ENCODE assay signal across 27 mouse cellular contexts in genomic region chr4:131803846-131804245, GRCm38 (mm10). TPM values are rescaled to one million over a fixed set of nuclear protein-coding genes. Genes with fewer than 3 reads are reported as not detected.
DNase-seq lines count a peak whose midpoint lies in the region; ATAC-seq and TF ChIP-seq lines count a peak whose summit lies in the region.
"Had no signal": no experiment of that assay in that cellular context is flagged by ENCODE, and none has a peak within 500 bp of the region (broad histone marks: within the 10 kb centered on the region; RNA-seq: fewer than 3 reads in every experiment).

No protein-coding gene starts in this region.

- no peak overlapping the region; the same call in 1 of the 2 replicates for H3K9ac ChIP-seq in kidney, embryonic 16.5 days (replicated peaks; ENCODE audit: low read length)
- H3K9ac ChIP-seq in intestine, embryonic 15.5 days = no peak overlapping the region
- H3K9ac ChIP-seq: embryonic facial prominence, embryonic 12.5 days; embryonic facial prominence, embryonic 15.5 days; forebrain, embryonic 12.5 days; forebrain, embryonic 15.5 days; heart, embryonic 12.5 days; heart, embryonic 15.5 days; hindbrain, embryonic 13.5 days had no signal

- no peak for TF ChIP-seq CTCF in kidney, adult 2 months (conservative IDR thresholded peaks at IDR 0.05; ENCODE audit: insufficient read depth, insufficient read length, low read depth, low read length)

- no peaks in the 10 kb centered on the region for H3K9me3 ChIP-seq in kidney, embryonic 16.5 days (ENCODE audit: low read length)
- no peaks in the 10 kb centered on the region for H3K9me3 ChIP-seq in intestine, embryonic 15.5 days
- H3K9me3 ChIP-seq: embryonic facial prominence, embryonic 12.5 days; embryonic facial prominence, embryonic 15.5 days; forebrain, embryonic 12.5 days; forebrain, embryonic 15.5 days; heart, embryonic 12.5 days; heart, embryonic 15.5 days; hindbrain, embryonic 10.5 days; hindbrain, embryonic 13.5 days had no signal

- intact Hi-C loops in left cerebral cortex, postnatal 36 days (cut with DNase I) = no loop called here

- H3K4me2 ChIP-seq in kidney, embryonic 16.5 days (replicated peaks; ENCODE audit: low read depth, low read length) = no peak overlapping the region
- H3K4me2 ChIP-seq in intestine, embryonic 15.5 days (replicated peaks) = no peak overlapping the region
- H3K4me2 ChIP-seq: embryonic facial prominence, embryonic 12.5 days; embryonic facial prominence, embryonic 15.5 days; forebrain, embryonic 12.5 days; forebrain, embryonic 15.5 days; heart, embryonic 12.5 days; heart, embryonic 15.5 days; hindbrain, embryonic 13.5 days had no signal

- peak; percentile 21 for DNase-seq in kidney, adult 2 months
- DNase-seq in kidney, adult 9 months = no peak
- no peak for DNase-seq in kidney, adult 18-20 months
- DNase-seq in kidney, postnatal 36 days = peak; percentile 38 to 42
- no peak for DNase-seq in left cerebral cortex, postnatal 36 days (ENCODE audit: low spot score in 2 of 2)
- DNase-seq: adrenal gland, adult 8-10 months; adrenal gland, postnatal 25 days; cerebellum, adult 11-12 months; cerebellum, adult 8-10 months; cerebellum, postnatal 10 days; cerebellum, postnatal 36 days; gastrocnemius, postnatal 25 days; heart, adult 18-20 months; heart, postnatal 10 days; heart, postnatal 36 days had no signal

- no peaks in the 10 kb centered on the region for H3K36me3 ChIP-seq in kidney, adult 2 months (ENCODE audit: control insufficient read depth, insufficient read depth, low read length)
- H3K36me3 ChIP-seq in kidney, embryonic 16.5 days (ENCODE audit: insufficient read depth, low read length) = no peaks in the 10 kb centered on the region
- no peaks in the 10 kb centered on the region for H3K36me3 ChIP-seq in intestine, embryonic 15.5 days
- H3K36me3 ChIP-seq: forebrain, embryonic 15.5 days; heart, embryonic 12.5 days; heart, embryonic 15.5 days; hindbrain, embryonic 13.5 days had no signal

- H3K4me1 ChIP-seq in kidney, adult 2 months (ENCODE audit: control insufficient read depth, insufficient read depth, low read length) = no peaks in the 10 kb centered on the region
- peaks cover 14% of the 10 kb centered on the region for H3K4me1 ChIP-seq in kidney, embryonic 16.5 days (ENCODE audit: insufficient read depth, low read length)
- 0 out of 2 replicates have a peak, but pooled peaks cover 6% of the 10 kb centered on the region for H3K4me1 ChIP-seq in intestine, embryonic 15.5 days (replicated peaks)
- H3K4me1 ChIP-seq: forebrain, embryonic 15.5 days; heart, embryonic 12.5 days; heart, embryonic 15.5 days; hindbrain, embryonic 13.5 days had no signal

- 60% methylated on average over 9 of the region's 9 CpGs for WGBS in kidney, adult 2 months
- WGBS in kidney, embryonic 16.5 days = 44% methylated on average over 9 of the region's 9 CpGs
- 47% methylated on average over 9 of the region's 9 CpGs for WGBS in intestine, embryonic 15.5 days

- ATAC-seq in kidney, embryonic 16.5 days (ENCODE audit: low FRiP score, low TSS enrichment) = no peak
- ATAC-seq in erythroid progenitor cell, adult 5-6 weeks (replicated peaks; ENCODE audit: low FRiP score, poor library complexity, severe bottlenecking) = no peak
- no peak for ATAC-seq in intestine, embryonic 15.5 days
- ATAC-seq: activated CD4-positive, CD25-positive, alpha-beta regulatory T cell, adult 4 months had no signal

- TF ChIP-seq POLR2A in kidney, adult 2 months (IDR thresholded peaks at IDR 0.05; ENCODE audit: low read depth, low read length) = no peak

- H3K27me3 ChIP-seq in kidney, adult 2 months (replicated peaks; ENCODE audit: control insufficient read depth, insufficient read depth, low read length) = no peaks in the 10 kb centered on the region
- no peaks in the 10 kb centered on the region for H3K27me3 ChIP-seq in kidney, embryonic 16.5 days (ENCODE audit: insufficient read depth, low read length)
- H3K27me3 ChIP-seq in intestine, embryonic 15.5 days (replicated peaks) = no peaks in the 10 kb centered on the region
- H3K27me3 ChIP-seq: embryonic facial prominence, embryonic 12.5 days; embryonic facial prominence, embryonic 15.5 days; forebrain, embryonic 12.5 days; forebrain, embryonic 15.5 days; heart, embryonic 12.5 days; heart, embryonic 15.5 days; hindbrain, embryonic 13.5 days had no signal

- no peak overlapping the region for H3K4me3 ChIP-seq in kidney, adult 2 months (ENCODE audit: insufficient read depth, low read depth, low read length)
- no peak overlapping the region for H3K4me3 ChIP-seq in kidney, embryonic 16.5 days (ENCODE audit: low read length)
- no peak overlapping the region for H3K4me3 ChIP-seq in intestine, embryonic 15.5 days (replicated peaks)
- H3K4me3 ChIP-seq: embryonic facial prominence, embryonic 12.5 days; embryonic facial prominence, embryonic 15.5 days; forebrain, embryonic 12.5 days; forebrain, embryonic 15.5 days; heart, embryonic 12.5 days; heart, embryonic 15.5 days; hindbrain, embryonic 10.5 days; hindbrain, embryonic 13.5 days had no signal

- H3K27ac ChIP-seq in kidney, adult 2 months (ENCODE audit: insufficient read depth, low read depth, low read length) = no peak overlapping the region
- H3K27ac ChIP-seq in kidney, embryonic 16.5 days (ENCODE audit: low read length) = peak overlapping the region; percentile 75
- no peak overlapping the region for H3K27ac ChIP-seq in intestine, embryonic 15.5 days
- H3K27ac ChIP-seq: embryonic facial prominence, embryonic 12.5 days; embryonic facial prominence, embryonic 15.5 days; forebrain, embryonic 12.5 days; forebrain, embryonic 15.5 days; heart, embryonic 15.5 days had no signal

RNA-seq across cellular contexts. Expression of gene Ptpru, which starts 34.2 kb away (rescaled TPM):
- polyA plus RNA-seq in kidney, adult 2 months (2012; rRNA removed) = 19.5 and 22.0 TPM in 2 replicates
- 33.5 and 37.0 TPM in 2 replicates for polyA plus RNA-seq in kidney, embryonic 16.5 days (2015; fragmentation: Nextera tagmentation; extraction: Ambion mirVana)
- 11.2 TPM in 1 of 2 replicates, not detected in the other for total RNA-seq in erythroid progenitor cell, adult 5-6 weeks (2015; ENCODE audit: low replicate concordance)
- 0.38 TPM in 1 of 2 replicates, not detected in the other for total RNA-seq in erythroid progenitor cell, adult 5-6 weeks (2017; ENCODE audit: low replicate concordance)
- 4.6 and 4.9 TPM in 2 replicates for polyA plus RNA-seq in intestine, embryonic 15.5 days (2015; fragmentation: Nextera tagmentation; extraction: Ambion mirVana)
- total RNA-seq in left cerebral cortex, postnatal 36 days (2021) = 10 to 100 TPM; 44.6 to 57.4 TPM

RNA-seq across cellular contexts. Expression of gene Mecr, which starts 39.4 kb away (rescaled TPM):
- polyA plus RNA-seq in kidney, adult 2 months (2012; rRNA removed) = 64.5 and 67.4 TPM in 2 replicates
- polyA plus RNA-seq in kidney, embryonic 16.5 days (2015; fragmentation: Nextera tagmentation; extraction: Ambion mirVana) = 53.8 and 55.4 TPM in 2 replicates
- 12.6 and 14.3 TPM in 2 replicates for total RNA-seq in erythroid progenitor cell, adult 5-6 weeks (2015; ENCODE audit: low replicate concordance)
- 0.90 and 9.2 TPM in 2 replicates for total RNA-seq in erythroid progenitor cell, adult 5-6 weeks (2017; ENCODE audit: low replicate concordance)
- polyA plus RNA-seq in intestine, embryonic 15.5 days (2015; fragmentation: Nextera tagmentation; extraction: Ambion mirVana) = 72.6 and 77.4 TPM in 2 replicates
- total RNA-seq in left cerebral cortex, postnatal 36 days (2021) = 10 to 100 TPM; 27.1 to 32.4 TPM

Comparison
In these comparisons a context has a peak if more than half of its experiments do, and no peak if none do; other contexts are left out.
1. DNase-seq: peak in kidney, adult 2 months (single experiment) and kidney, postnatal 36 days (2 of 2); none in kidney, adult 9 months (single experiment), kidney, adult 18-20 months (single experiment) and left cerebral cortex, postnatal 36 days (0 of 2).